Mouse (Mus musculus): Measurements from ENCODE around the gene Jam2.

The Jam2 gene

DNA sequence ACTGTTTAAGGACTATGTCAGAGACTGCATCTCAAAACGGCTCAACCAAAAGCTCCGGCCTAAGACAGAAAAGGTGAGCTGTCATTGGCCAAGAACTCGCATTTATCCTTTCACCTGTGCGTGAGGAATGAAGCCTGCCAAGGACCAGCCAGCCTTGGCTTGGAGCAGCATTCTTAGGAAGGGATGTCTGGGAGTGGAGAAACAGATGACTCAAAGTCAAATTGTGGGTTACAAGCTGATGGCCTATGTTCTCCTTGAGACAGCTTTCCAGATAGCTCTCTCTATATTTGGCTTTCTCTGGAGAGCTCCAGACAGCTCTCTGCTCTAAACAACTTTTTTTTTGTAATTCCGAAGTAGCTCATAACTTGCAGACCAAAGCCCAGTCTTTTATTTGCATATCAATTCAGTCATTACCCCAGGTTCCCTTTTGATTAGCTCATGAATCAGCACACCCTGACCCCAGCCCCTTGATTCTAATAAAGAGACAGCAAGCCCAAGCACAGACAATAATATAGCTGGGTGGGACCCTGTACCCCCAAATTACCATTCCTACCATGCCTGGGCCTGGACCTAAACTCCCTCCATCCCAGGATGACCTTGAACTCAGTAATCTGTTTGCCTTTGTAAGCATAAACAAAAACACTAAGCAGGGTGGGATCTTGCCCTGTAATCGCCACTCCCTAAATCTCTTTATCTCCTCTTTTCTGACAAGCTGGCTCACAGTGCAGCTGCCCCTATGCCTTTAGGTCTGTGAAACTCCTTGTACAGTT is 5.1 kb downstream of the Jam2 start:
- DNase-seq (ENCODE audit: inconsistent age in 2 of 2, low spot score in 1 of 2) = no peak

DNA sequence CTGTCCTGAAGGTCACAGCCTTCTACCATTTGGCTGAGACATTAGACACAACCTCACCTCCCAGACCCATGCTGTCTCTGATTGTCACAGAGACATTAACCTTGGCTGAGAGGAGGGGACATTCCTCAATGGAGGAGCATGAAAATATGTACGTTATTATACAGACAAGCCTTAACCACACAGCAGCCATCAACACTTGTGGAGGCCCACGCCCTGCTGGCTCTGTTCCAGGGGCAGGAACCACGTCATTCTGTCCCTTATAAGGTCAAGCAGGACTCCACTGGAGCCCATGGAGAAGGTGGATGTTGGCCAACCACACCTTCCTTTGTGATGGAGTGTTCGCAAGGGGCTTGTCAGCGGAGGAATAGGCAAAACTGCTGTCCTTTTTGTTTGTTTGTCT is 5.8 kb downstream of the Jam2 start:
- DNase-seq (ENCODE audit: inconsistent age in 2 of 2, low spot score in 1 of 2) = no peak

DNA sequence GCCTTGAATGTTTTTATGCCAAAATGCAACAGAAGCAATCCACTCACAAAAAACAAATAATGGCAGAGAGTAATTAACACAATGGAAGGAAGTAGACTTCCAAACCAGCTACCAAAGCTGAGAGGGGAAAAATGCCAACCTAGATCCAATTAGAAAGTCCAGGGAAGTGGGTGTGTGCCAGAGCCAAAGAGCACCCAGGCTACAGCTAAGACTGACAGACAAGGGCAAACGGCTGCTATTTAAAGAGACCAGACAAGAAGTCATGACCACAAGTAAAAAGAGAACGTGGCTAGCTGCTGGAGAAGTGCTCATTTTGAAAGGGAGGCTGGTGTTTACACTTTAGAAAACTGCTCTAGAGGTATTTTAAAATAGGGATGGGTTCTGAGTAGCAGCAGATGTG is 9.4 kb downstream of the Jam2 start:
- no peak for DNase-seq (ENCODE audit: inconsistent age in 2 of 2, low spot score in 1 of 2)

DNA sequence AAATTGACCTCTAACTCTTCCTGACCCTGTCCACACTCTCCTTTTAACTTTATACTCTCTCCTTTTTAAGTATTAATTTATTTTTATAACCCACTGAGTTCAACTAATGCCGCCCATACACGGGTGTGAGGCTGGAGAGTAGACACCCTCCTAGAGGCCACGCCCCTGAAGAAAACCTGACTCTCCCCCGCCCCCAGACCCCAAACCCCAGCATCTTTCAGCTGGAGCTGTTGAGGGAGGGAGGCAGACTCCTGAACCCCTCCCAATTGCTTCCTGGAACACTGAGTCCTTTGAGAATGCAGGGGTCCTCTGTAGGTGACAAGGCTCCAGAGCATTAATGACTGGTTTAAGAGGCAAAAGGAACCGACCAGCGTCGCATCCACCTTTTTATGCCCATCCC is 11.0 kb downstream of the Jam2 start:
- no peak for DNase-seq (ENCODE audit: inconsistent age in 2 of 2, low spot score in 1 of 2)

DNA sequence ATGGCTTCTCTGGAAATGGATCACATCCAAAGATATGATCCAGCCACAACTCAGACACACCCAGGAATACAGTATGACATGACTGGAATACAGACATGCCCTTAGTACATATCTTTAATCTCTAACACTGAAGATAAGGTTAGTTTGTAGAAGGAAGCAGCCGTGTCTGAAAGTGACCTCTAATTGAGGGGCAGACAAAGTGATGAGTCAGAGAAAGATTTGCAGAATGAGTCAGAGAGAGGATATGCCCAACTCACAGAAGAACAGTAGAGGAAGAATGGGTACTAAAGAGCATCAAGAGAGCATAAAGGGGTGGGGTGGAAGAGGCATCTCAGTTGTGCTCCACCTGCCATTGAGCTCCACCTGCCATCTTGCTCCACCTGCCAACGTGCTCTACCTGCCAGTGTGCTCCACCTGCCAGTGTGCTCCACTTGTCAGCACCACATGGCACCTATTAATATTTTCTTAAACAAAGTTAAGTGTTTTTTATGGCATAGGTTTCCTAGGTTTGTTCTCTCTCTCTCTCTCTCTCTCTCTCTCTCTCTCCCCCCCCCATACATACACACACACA is 16.8 kb downstream of the Jam2 start:
- DNase-seq (ENCODE audit: inconsistent age in 2 of 2, low spot score in 1 of 2) = no peak

DNA sequence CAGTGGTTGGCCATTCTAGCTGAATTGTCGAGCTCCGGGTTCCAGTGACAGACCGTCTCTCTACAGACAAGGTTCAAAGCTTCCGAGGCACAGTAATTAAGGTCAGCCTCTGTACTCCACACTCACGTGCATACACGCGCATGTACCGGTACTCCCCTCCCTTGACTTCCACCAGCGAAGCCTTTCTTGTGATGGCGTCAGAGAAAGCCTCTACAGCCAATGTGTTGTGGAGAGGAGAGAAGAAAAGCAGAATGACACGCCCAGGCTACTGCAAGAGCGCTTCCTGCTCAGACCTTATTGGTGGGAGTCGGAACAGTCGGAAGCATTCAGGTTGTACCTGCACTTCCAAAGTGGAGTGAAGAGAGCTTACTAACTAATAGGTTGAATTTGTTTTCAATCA is 19.5 kb downstream of the Jam2 start:
- DNase-seq (ENCODE audit: inconsistent age in 2 of 2, low spot score in 1 of 2) = no peak

DNA sequence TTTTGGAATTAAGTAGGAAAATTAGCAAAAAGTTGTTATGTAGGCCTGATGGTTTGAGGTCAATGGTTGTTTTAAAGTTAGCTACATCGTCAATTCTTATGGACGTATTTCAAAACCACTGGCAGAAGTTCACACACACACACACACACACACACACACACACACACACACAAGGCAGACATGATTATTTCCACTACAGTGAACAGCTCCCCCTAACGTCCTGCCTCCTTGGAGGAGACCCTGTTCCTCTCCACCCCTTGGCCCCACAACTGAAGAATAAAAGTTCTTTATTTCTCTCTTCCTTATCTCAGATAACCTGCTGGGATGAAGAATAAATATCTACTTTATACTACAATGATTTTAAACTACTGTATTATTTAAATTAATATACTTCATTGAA is 21.4 kb downstream of the Jam2 start:
- DNase-seq (ENCODE audit: inconsistent age in 2 of 2, low spot score in 1 of 2) = no peak

DNA sequence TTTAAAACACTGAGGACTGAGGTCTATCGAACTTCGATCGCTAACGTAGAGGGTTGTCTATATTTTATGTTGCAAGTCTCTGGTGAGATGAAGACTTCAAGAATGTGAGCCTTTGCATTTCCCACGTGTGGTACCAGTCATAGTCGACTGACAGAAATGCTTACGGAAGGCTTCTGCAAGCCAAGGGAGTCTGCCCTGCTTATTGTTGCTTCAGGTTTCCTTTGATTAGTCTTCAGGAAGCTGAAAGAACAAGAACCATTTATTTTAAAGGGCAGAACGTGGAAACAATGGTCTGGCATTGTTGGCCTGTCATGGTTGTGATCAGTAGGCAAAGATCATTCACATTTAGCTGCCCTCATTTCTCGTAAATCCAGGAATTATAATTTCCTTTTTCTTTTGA is 22.8 kb downstream of the Jam2 start:
- no peak for DNase-seq (ENCODE audit: inconsistent age in 2 of 2, low spot score in 1 of 2)

DNA sequence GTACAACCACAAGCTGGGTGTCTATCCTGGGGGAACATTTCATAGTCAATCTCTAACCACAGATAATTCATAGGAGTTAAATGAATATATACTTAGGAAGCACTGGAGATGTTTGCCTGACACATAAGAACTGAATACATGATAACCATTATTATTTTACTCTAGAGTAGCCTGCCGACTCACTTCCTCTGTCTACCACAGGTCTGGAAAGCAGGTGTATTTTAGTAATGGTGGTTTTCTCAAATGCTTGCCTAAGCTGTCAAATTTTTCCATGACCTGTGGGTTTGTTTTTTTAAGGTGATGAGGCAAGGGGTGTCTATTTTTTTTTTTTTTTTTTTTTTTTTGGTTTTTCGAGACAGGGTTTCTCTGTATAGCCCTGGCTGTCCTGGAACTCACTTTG is 26.1 kb downstream of the Jam2 start:
- no peak for DNase-seq (ENCODE audit: inconsistent age in 2 of 2, low spot score in 1 of 2)

DNA sequence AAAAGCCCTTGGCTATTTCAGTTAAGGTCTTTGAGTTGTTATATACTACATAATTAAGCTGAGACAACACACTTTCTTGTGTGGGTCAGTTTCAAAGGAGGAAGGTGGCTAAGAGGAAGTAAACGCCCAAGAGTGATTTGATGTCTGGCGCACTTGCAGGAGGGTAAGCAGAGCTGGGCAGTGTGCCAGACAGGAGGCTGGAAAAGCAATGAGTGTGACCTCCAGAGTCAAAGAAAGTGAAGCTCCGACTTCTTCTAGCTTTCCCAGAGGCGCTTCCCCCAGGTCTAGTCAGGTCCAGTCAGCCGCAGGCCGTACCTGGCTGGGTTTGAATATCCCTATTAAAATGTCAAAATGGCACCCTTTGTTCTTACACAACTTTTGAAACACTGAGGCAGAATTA is 28.3 kb downstream of the Jam2 start:
- DNase-seq (ENCODE audit: inconsistent age in 2 of 2, low spot score in 1 of 2) = peak; percentile 58 to 81

DNA sequence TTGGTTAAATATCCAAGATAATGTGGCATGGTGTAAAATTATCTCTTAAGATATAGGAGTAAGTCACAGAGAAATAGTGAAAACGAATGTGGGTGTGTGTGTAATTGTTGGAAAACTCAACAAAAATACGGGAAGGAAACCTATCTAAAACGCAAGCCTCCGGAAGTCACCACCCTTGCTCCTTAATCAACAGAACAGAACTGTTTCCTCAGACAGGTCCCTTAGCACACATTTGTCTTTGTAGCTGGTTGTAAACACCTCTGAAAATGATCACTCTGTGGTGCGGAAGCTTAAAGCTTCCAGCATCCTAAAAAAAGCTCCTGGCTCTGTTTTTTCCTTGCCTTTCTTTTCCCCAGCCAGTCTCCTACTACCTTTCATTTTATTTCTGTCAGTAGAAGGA is 30.9 kb downstream of the Jam2 start:
- DNase-seq (ENCODE audit: inconsistent age in 2 of 2, low spot score in 1 of 2) = peak in 1 of 2 experiments; percentile 43

DNA sequence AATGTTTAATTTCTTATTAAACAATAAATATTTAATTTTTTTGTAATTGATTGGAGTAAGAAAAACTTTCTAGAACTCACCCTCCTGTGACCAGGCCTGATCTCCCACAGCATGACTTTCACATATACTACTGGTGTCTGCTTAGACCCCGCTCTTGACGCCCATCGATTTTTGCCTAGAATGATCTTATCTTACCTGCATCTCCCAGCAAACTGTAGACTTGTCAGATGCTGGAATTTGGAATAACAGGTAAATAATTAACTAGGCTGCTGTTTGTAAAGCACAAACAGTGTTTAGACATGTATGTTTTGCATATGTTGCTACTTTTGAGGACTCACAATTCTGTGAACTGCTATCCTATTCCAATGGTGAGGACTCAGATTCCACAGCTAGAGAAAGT is 32.3 kb downstream of the Jam2 start:
- DNase-seq (ENCODE audit: inconsistent age in 2 of 2, low spot score in 1 of 2) = no peak

DNA sequence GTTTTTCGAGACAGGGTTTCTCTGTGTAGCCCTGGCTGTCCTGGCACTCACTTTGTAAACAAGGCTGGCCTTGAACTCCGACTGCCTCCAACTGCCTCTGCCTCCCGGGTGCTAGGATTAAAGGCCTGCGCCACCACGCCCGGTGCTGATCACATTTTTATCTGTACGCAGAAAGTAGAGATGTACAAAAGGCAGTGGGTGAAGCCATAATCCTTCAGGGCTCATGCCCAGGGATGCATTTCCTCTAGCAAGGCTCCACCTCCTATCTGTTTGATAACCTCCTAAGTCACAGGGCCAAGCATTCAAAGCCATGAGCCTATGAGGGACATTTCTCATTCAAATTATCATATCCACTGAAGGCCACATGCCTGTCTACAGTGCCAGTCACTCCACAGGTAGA is 34.0 kb downstream of the Jam2 start:
- no peak for DNase-seq (ENCODE audit: inconsistent age in 2 of 2, low spot score in 1 of 2)

DNA sequence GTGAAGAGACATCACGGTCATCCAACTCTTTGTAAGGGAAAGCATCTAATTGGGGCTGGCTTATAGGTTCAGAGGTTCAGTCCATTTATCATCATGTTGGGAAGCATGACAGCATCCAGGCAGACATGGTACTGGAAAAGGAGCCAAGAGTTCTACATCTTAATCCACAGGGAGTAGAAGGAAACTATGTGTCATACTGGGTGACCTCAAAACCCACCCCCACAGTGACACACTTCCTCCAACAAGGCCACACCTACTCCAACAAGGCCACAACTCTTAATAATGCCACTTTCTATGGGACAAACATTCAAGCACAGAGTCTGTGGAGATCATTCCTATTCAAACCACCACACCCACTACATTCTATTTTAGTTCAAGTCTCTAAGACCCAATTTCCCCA is 36.3 kb downstream of the Jam2 start:
- peak in 1 of 2 experiments; percentile 40 for DNase-seq (ENCODE audit: inconsistent age in 2 of 2, low spot score in 1 of 2)

DNA sequence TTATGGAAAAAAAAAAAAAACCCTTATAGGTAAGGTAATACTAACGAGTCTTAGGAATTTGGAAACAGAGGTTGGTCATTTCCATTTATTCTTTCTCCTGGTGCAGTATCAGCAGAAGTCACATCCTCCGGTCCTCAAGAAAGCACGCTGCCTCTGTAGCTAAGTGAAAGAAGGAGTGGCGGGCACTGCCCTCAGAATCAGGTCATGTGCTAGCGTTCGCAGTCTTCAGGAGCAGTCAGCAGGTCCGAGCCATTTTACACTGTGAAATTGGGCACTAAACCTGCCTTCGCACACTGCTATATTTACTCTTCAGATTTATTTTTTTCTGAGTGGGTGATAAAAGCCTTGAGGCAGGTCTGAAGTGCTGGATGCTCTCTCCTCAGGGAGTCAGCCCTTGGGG is 39.9 kb downstream of the Jam2 start:
- no peak for DNase-seq (ENCODE audit: inconsistent age in 2 of 2, low spot score in 1 of 2)

DNA sequence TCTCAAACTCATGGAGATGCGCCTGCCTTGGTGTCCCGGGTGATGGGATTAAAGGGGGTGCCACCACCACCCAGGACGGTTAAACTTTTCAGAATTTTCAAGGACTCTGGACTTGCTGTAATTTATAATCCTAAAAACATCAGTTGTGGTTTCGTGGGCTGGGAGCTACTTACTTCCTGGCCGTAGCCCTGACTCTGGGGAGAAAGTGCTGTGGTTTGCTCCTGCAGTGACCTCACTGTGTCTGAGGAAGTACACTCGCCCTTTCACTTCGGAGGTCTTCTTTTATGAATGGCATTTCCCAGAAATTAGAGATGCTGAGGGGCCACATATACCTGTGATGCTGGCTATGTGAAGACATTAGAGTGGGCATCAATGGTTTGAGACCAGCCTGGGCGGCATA is 40.6 kb downstream of the Jam2 start:
- DNase-seq (ENCODE audit: inconsistent age in 2 of 2, low spot score in 1 of 2) = no peak

DNA sequence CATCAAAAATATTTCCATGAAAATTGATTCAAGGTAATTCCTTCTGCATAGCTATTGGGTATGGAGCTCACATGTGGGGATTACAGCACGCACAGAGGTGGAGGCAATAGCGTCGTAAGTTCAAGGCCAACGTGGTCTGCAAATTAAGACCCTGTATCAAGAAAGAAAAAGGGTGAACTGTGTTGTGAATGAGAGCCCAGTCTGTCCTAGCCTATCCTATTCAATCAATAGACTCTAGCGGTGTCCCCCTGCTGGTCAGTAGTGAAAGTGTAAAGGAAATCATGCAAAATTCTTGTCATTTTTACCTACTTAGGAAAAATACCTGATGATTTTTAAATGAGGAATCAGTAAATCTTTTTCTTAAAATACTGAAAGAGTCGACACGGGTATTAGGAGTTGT is 43.5 kb downstream of the Jam2 start:
- peak in 1 of 2 experiments; percentile 72 for DNase-seq (ENCODE audit: inconsistent age in 2 of 2, low spot score in 1 of 2)

DNA sequence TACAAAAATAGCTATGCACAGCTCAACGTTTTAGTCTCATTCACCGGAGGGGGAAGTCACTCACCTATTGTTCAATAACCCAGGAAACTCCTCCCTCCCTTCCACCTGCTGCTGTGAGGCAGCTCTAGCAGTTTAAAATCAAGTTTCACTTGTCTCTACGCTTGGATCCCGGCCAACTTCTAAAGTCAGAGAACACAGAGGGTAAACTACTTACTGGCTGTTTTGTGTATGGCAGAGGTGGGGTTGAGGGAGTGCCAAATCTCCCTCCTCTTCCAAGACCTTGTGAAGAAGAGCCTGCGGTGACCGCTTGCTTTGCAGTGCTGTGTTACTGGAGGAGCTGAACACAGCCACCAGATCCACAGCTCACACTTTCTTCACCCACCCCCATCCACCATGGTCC is 51.1 kb downstream of the Jam2 start:
- DNase-seq (ENCODE audit: inconsistent age in 2 of 2, low spot score in 1 of 2) = peak in 1 of 2 experiments; percentile 45

DNA sequence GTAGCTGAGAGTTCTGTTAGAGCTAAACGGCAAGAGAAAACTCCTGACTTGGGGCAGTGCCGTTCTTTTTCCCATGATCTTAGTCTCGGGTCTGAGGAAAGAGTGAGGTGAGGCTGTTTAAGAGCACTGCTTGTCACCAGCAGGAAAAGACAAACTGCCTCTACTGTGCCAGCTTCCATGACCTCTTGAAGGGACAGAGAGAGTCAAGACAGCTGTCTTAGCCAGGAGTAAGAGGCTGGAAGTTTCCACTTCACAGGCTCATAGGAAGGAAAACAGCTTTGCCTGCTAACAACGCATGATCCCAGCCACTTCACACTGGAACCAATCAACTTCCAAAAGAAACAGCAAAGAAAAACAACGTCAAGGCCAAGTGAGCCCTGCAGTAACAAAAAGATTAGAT is 57.8 kb downstream of the Jam2 start:
- peak; percentile 37 to 74 for DNase-seq (ENCODE audit: inconsistent age in 2 of 2, low spot score in 1 of 2)

DNA sequence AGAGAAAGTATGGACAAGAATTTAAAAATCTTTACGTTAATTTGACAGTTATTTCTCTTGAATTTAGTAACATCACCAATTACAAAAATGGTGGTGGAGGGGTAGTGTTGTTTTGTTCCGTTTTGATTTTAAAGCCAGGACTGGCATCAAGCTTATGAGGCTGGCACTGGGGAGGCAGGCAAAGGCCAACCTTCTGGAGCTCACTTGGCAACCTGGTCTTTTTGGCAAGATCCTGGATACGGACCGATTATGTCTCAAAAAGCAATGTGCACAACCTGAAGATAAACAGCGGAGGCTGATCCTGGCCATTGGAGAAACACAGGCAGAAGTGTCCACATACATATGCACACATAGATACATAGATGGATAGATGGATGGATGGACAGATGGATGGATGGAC is 58.8 kb downstream of the Jam2 start:
- DNase-seq (ENCODE audit: inconsistent age in 2 of 2, low spot score in 1 of 2) = peak in 1 of 2 experiments; percentile 60

DNA sequence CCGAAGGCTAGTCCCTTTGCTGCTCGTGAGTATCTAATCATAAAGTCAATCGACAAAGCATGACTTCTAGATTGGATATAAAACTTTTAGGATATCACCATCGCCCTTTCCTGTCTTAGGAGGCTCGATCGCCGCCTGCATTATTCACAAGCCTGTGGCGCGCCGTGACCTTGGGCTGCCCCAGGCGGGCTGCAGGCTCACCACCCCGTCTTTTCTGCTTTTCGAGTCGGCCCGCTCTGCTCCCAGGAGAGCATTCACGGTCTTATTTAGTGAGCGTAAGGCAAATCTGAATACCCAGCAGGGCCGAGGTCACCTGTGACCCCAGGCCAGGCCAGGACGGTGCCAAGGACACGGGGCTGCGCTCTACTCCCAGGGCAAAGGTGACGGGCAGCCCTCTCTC is 60.4 kb downstream of the Jam2 start:
- DNase-seq (ENCODE audit: inconsistent age in 2 of 2, low spot score in 1 of 2) = no peak

DNA sequence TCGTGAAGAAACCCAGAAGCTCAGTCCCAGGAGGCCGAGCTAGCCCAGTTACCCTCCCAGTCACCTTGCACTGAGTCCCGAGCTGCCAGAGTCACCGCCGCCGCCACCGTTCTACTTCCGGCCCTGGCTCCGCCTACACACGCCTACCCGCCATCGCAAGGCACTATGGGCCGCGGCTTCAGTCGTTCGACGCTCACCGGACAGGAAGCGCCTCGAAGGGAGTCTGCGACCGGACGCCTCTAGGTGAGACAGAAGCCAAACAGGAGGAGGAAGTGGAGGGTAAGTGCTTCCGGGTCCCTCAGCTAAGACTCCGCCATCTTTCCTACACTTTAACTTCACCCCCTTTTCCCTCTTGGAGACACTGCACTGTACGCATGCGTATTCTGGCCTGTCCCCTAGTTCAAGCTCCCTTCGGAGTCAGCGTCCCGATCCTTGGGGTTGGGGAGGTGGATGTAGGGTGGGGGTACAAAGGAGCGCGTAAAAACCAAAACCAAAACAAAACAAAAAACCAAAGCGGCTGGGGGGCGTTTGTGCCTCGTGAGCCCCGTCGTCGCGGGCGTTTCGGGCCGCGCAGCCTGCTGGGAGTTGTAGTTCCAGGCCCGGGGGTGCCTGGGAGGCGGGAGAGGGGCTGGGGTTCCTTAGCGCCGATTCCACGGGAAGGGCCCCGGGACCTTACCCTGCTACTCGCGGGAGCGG is 61.0 kb downstream of the Jam2 start, which contains the start of gene Gabpa:
TSS of gene Gabpa (plus strand) at position 181 of the 696 bp plus-strand sequence.
- peak; percentile 96 to 97 for DNase-seq (ENCODE audit: inconsistent age in 2 of 2, low spot score in 1 of 2)

Data from adrenal gland, adult (tissue).